Mouse (Mus musculus): Measurements from ENCODE around the gene Agbl1. TPM values are rescaled to one million over a fixed set of nuclear protein-coding genes. Genes with fewer than 3 reads are reported as not detected.
A peak's percentile ranks its signal among the peaks of the same experiment; 100 is the strongest.

Gene Agbl1
- polyA plus RNA-seq, 1 experiment, result not detected

DNA sequence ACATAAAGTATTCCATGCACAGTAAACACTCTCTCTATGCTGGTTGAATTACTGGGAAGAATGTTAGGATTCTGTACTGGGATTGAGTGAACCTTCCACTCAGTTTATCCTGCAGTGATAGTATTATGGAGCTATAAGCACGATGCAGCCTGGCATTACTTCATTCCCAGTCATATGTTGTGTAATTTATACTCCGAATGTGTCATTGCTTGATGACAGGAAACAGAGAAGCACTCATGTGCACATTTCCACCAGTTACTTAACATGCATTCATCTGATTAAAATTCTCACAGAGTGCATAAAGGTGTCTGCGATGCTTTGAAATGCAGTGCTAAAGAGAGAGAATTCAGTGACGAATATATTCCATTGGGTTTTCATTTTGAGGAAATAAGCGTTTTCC lies 682.0 kb downstream of the Agbl1 start:
- H3K4me3 ChIP-seq (ENCODE audit: insufficient read depth, low read length), result no peak overlapping the region
- H3K4me1 ChIP-seq (ENCODE audit: control insufficient read depth, insufficient read depth, low read length), result no peaks in the 10 kb centered on the region
- no peak for TF ChIP-seq CTCF (IDR thresholded peaks at IDR 0.05; ENCODE audit: low read depth, low read length)
- TF ChIP-seq POLR2A (IDR thresholded peaks at IDR 0.05; ENCODE audit: borderline replicate concordance, low read depth, low read length), result no peak
- no peak overlapping the region for H3K27ac ChIP-seq (ENCODE audit: insufficient read depth, low read depth, low read length)

- H3K4me3 ChIP-seq (ENCODE audit: insufficient read depth, low read length), result no peak overlapping the region
- no peak overlapping the region for H3K27ac ChIP-seq (ENCODE audit: insufficient read depth, low read depth, low read length)
- TF ChIP-seq POLR2A (IDR thresholded peaks at IDR 0.05; ENCODE audit: borderline replicate concordance, low read depth, low read length), result no peak
- no peaks in the 10 kb centered on the region for H3K4me1 ChIP-seq (ENCODE audit: control insufficient read depth, insufficient read depth, low read length)
Measured at GRCm38 (mm10) chr7:76918871-76919270, 689.2 kb downstream of the Agbl1 start.

DNA sequence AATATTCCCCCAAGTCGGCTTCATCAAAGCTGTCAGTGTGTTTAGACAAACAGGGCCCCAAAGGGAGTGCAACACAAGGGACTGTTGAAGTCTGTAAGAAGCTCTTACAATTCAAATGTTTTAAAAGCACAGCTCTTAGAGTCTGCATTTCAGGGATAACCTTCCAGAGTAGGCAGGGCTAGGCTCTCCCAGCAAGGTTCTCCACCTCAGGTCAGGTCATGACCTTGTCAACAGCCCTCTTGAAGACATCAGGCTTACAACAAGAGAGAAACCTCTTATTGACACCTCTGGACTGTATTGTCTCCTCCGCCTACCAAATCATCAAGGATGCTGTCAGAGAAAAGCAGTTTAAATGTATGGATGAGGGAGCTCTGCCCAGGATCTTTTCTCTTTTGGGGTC lies 692.0 kb downstream of the Agbl1 start:
- H3K27ac ChIP-seq (ENCODE audit: insufficient read depth, low read depth, low read length), result no peak overlapping the region
- no peak for TF ChIP-seq POLR2A (IDR thresholded peaks at IDR 0.05; ENCODE audit: borderline replicate concordance, low read depth, low read length)
- no peak for TF ChIP-seq CTCF (IDR thresholded peaks at IDR 0.05; ENCODE audit: low read depth, low read length)

DNA sequence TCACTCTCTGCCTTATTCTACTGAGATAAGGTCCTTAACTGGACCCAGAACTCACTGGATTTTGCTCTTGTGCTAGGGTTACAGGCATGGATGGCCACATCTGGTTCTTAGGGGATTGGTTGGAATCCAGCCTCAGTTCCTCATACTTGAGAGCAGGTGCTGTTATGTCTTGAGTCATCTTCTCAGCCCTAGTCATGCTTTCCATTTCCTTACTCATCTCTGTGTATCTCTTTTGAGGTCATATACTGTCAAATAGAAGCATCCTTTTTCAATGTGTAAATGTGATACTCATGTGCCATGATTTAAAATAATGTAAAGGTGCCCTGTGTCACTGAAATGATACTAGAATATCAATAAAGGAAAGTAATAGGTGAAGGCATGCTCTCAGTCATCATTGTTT lies 705.5 kb downstream of the Agbl1 start:
- no peak for TF ChIP-seq CTCF (IDR thresholded peaks at IDR 0.05; ENCODE audit: low read depth, low read length)
- TF ChIP-seq POLR2A (IDR thresholded peaks at IDR 0.05; ENCODE audit: borderline replicate concordance, low read depth, low read length), result no peak
- Histone ChIP-seq H3K27ac (ENCODE audit: insufficient read depth, low read depth, low read length) (no peak overlapping the region), H3K4me1 (ENCODE audit: control insufficient read depth, insufficient read depth, low read length) (no peaks in the 10 kb centered on the region), H3K4me3 (ENCODE audit: insufficient read depth, low read length) (no peak overlapping the region)

More for the DNA sequence above, 692.0 kb downstream of the Agbl1 start:
- Histone ChIP-seq H3K4me1 (ENCODE audit: control insufficient read depth, insufficient read depth, low read length) (no peaks in the 10 kb centered on the region), H3K4me3 (ENCODE audit: insufficient read depth, low read length) (no peak overlapping the region)

- Histone ChIP-seq H3K4me1 (ENCODE audit: control insufficient read depth, insufficient read depth, low read length) (no peaks in the 10 kb centered on the region), H3K4me3 (ENCODE audit: insufficient read depth, low read length) (no peak overlapping the region), H3K27ac (ENCODE audit: insufficient read depth, low read depth, low read length) (no peak overlapping the region)
- TF ChIP-seq CTCF (IDR thresholded peaks at IDR 0.05; ENCODE audit: low read depth, low read length) (peak; percentile 45), POLR2A (IDR thresholded peaks at IDR 0.05; ENCODE audit: borderline replicate concordance, low read depth, low read length) (no peak)
Measured at GRCm38 (mm10) chr7:76941531-76941930, 711.8 kb downstream of the Agbl1 start.

DNA sequence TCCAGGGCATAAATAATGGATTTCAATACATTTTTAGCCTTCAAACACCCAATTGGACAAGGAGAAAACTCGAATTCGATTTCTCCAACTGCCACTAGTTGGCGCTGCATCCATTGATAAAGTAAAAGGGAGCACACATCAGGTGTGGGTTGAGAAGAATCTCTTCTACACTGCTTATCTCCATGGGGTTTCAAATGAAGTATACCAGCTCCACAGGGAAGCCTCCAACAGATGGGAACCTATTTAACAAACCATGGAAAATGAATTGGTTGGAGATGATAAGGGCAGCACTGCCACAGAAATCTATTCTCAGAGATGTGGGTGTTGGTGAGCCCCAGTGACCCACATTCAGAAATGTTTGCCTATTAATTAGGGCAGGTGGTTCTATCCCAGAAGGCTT lies 741.6 kb downstream of the Agbl1 start:
- no peak overlapping the region for H3K27ac ChIP-seq (ENCODE audit: insufficient read depth, low read depth, low read length)
- no peak overlapping the region for H3K4me3 ChIP-seq (ENCODE audit: insufficient read depth, low read length)
- H3K4me1 ChIP-seq (ENCODE audit: control insufficient read depth, insufficient read depth, low read length), result no peaks in the 10 kb centered on the region
- TF ChIP-seq POLR2A (IDR thresholded peaks at IDR 0.05; ENCODE audit: borderline replicate concordance, low read depth, low read length) (no peak), CTCF (IDR thresholded peaks at IDR 0.05; ENCODE audit: low read depth, low read length) (no peak)

GRCm38 (mm10) chr7:77009571-77009970 lies 779.9 kb downstream of the Agbl1 start:
- no peak overlapping the region for H3K27ac ChIP-seq (ENCODE audit: insufficient read depth, low read depth, low read length)
- H3K4me3 ChIP-seq (ENCODE audit: insufficient read depth, low read length), result no peak overlapping the region
- no peaks in the 10 kb centered on the region for H3K4me1 ChIP-seq (ENCODE audit: control insufficient read depth, insufficient read depth, low read length)
- TF ChIP-seq CTCF (IDR thresholded peaks at IDR 0.05; ENCODE audit: low read depth, low read length), result no peak
- no peak for TF ChIP-seq POLR2A (IDR thresholded peaks at IDR 0.05; ENCODE audit: borderline replicate concordance, low read depth, low read length)

- TF ChIP-seq POLR2A (IDR thresholded peaks at IDR 0.05; ENCODE audit: borderline replicate concordance, low read depth, low read length) (no peak), CTCF (IDR thresholded peaks at IDR 0.05; ENCODE audit: low read depth, low read length) (no peak)
- no peak overlapping the region for H3K27ac ChIP-seq (ENCODE audit: insufficient read depth, low read depth, low read length)
- no peak overlapping the region for H3K4me3 ChIP-seq (ENCODE audit: insufficient read depth, low read length)
- H3K4me1 ChIP-seq (ENCODE audit: control insufficient read depth, insufficient read depth, low read length), result no peaks in the 10 kb centered on the region
Measured at GRCm38 (mm10) chr7:77029019-77029418, 799.3 kb downstream of the Agbl1 start.

DNA sequence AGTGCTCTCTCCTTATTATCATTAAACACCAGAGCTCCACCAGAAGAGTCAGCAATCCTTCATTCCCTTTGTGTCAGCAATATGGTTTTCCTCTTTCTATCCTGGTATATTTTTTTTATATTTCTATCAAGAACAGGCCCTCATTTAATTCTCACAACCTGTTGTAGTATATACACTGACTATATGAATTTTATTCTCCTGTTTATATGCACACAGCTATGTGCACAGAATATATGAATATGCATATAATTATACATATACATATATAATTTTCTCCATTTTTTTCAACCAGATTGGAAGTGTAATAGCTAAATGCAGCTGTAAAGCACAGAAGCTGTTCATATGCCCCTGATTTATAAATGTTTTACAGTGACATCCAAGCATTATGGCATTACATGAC lies 846.3 kb downstream of the Agbl1 start:
- no peak overlapping the region for H3K4me3 ChIP-seq (ENCODE audit: insufficient read depth, low read length)
- no peak for TF ChIP-seq POLR2A (IDR thresholded peaks at IDR 0.05; ENCODE audit: borderline replicate concordance, low read depth, low read length)
- no peak for TF ChIP-seq CTCF (IDR thresholded peaks at IDR 0.05; ENCODE audit: low read depth, low read length)
- no peaks in the 10 kb centered on the region for H3K4me1 ChIP-seq (ENCODE audit: control insufficient read depth, insufficient read depth, low read length)
- no peak overlapping the region for H3K27ac ChIP-seq (ENCODE audit: insufficient read depth, low read depth, low read length)

DNA sequence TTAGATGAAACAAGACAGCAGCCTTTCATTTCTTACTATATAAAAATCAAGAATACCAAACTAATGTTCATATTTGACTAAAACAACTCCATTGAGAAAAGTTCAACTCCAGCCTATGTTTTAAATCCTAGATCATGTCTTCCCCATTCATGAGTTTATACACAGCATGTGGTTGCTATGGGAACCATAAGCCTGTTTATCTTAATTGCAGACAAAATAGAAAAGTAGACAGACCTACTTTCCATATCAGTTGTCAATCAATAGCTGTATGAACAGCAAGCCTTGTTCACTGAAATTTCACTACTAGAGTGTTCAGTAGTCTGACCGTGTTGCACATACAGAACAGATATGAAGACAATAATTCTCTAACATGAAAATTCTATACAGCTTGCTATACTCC lies 857.6 kb downstream of the Agbl1 start:
- no peaks in the 10 kb centered on the region for H3K4me1 ChIP-seq (ENCODE audit: control insufficient read depth, insufficient read depth, low read length)
- no peak overlapping the region for H3K27ac ChIP-seq (ENCODE audit: insufficient read depth, low read depth, low read length)
- no peak for TF ChIP-seq CTCF (IDR thresholded peaks at IDR 0.05; ENCODE audit: low read depth, low read length)
- TF ChIP-seq POLR2A (IDR thresholded peaks at IDR 0.05; ENCODE audit: borderline replicate concordance, low read depth, low read length), result no peak
- no peak overlapping the region for H3K4me3 ChIP-seq (ENCODE audit: insufficient read depth, low read length)

- TF ChIP-seq POLR2A (IDR thresholded peaks at IDR 0.05; ENCODE audit: borderline replicate concordance, low read depth, low read length) (no peak), CTCF (IDR thresholded peaks at IDR 0.05; ENCODE audit: low read depth, low read length) (no peak)
- Histone ChIP-seq H3K4me3 (ENCODE audit: insufficient read depth, low read length) (no peak overlapping the region), H3K4me1 (ENCODE audit: control insufficient read depth, insufficient read depth, low read length) (no peaks in the 10 kb centered on the region), H3K27ac (ENCODE audit: insufficient read depth, low read depth, low read length) (no peak overlapping the region)
Measured at GRCm38 (mm10) chr7:77095153-77095552, 865.5 kb downstream of the Agbl1 start.
